Mouse (Mus musculus) brain, adult 10 weeks (tissue): ENCODE data around the gene Zfp599. TPM values are rescaled to one million over a fixed set of nuclear protein-coding genes. Genes with fewer than 3 reads are reported as not detected.

Experiments used
- polyA plus RNA-seq: library from polyadenylated mRNA; stranded (reverse); fragments of 350-450 nt; fragmentation: Illumina TruSeq; extraction: RNeasy Lipid Tissue Mini Kit (QIAGEN cat#74804); gene quantifications from one replicate; pipeline ENCODE4 v1.2.3, GENCODE M21; 2015; ENCODE audit warnings: low read depth, low replicate concordance

Gene Zfp599
- polyA plus RNA-seq: 2.5 TPM

DNA sequence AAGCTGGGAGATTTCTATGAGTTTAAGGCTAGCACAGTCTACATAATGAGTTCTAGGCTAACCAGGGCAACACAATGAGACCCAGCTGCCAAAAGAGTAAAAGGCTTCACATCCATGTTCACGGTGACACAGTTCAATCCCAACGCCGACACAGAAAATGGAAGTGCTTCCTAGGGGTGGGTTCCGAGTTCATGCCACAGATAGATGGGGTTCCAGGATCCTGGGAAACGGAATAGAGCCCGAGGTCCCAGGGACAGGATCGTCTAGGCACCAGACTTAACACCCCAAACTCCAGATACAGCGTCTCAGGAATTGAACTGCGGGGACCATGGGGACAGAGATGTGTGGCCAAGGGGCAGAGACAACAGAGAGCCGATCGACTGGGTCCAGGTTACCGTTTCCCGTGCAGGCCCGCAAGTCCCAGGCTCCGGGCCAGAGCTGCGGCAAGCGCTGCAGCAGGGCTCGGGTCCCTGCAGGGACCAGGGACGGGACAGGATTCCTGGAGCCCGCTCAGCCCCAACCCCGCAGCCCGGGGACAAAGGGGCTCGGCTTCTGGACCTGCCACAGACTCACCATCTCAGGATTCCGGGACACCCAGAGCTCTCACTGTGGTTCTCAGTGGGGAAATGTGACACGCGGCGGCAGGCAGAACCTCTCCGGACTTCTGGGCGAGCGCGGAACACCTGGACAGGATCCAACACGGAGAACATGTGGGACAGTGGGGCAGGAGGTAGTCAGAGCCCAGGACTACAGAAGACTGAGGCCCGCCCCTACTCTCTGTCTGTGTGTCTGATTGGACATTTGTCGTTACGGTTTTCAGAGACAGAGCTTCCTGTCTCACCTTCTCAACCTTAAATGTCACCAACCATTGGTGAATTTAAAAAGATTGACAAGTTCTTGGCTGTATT is at the start of gene Zfp599:
Gene Zfp599 (minus strand): TSS at position 712 of the 908 bp plus-strand sequence.

DNA sequence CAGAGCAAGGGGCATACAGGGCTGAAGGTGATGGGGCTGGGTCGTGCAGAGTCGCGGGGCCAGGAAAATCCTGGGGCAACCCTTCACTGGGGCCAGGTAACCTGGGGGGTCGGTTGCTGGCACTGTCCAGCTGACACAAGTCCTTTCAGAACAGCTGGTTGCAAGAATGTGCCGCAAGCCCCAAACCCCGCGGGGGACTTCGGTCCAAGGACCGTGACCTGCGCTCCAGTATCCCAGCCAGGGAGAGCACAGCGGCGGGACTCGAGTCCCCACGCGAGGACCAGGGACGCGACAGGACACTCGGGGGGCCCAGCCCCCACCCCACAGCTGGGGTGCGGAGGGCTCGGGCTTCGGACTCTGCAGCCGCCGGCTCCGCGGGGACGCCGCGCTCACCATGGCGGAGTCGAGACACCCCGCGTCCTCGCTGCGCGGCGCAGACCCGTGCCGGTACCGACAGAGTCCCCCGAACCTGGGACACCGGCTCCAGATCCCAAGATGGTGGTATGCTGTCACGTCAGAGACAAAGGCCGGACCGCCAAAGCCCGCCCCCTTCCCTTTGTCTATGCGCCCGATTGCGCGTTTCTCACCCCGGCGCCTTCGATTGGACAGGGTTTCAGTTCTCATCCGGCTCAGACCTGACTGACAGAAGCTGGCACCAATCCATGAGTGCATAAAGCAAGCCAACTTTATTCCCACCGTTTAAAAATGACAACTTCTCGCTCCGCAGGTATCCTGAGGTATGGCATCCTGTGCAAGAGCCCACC is 47.6 kb upstream of the Zfp599 start, which contains the start of gene Zfp810:
Gene Zfp810 (minus strand): TSS at position 493 of the 764 bp plus-strand sequence.

DNA sequence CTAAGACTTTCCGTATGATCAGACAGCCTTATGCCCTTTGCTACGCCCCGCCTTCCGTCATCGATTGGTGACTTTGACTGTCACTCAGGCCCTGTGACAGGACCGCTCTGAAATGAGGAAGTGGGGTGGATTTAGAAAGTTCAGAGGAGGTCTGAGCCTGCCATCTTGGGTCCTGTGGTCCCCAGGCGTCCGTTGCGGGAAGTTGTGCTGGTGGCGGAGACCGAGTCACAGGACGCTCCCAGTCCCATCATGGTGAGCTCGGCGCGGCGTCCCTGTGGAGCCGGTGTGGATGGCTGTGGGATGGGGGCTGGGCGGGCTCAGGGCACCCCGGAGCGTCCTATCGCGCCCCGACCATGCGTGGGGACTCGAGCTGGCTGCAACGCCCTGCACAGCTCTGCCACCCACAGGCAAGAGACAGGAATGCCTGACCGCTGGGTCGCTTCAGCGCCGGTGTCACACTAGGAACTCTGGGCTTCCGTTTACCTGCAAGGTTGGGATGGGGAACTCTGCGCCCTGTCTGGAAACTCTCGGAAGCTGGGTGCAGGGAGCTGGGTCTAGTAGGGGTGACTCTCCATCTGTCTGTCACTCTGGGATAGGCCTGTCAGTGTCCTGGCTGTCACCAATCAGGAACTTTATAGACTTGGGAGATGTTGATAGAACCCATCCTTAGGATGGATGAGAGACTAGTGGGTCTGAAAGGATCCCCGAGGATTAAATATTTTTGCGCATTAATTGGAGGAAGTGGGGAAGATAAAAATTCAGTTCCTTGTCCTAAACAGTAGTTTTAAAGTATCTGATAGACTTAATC is 33.9 kb downstream of the Zfp599 start, which contains the start of gene Zfp809:
Gene Zfp809 (plus strand): TSS at position 134 of the 808 bp plus-strand sequence.

Other genes starting within 250 kb of the Zfp599 start
- 107 TPM for gene Elavl3, start 207.9 kb downstream of the Zfp599 start, polyA plus RNA-seq
- gene Gm49318, start 188.6 kb downstream of the Zfp599 start, polyA plus RNA-seq: 1.0 TPM
- 18.0 TPM for gene Zfp653, start 188.5 kb downstream of the Zfp599 start, polyA plus RNA-seq
- 63.5 TPM for gene Ecsit, start 174.5 kb downstream of the Zfp599 start, polyA plus RNA-seq
- gene Cnn1, start 160.7 kb downstream of the Zfp599 start, polyA plus RNA-seq: 1.4 TPM
- 146 TPM for gene Elof1, start 142.7 kb downstream of the Zfp599 start, polyA plus RNA-seq
- gene Acp5, start 124.2 kb downstream of the Zfp599 start, polyA plus RNA-seq: 0.58 TPM
- 79.6 TPM for gene Pigyl, start 103.0 kb downstream of the Zfp599 start, polyA plus RNA-seq
- gene Zfp872, start 71.8 kb downstream of the Zfp599 start, polyA plus RNA-seq: not detected
- gene Zfp809, start 34.2 kb downstream of the Zfp599 start, polyA plus RNA-seq: 17.8 TPM
- 17.0 TPM for gene Zfp810, start 47.8 kb upstream of the Zfp599 start, polyA plus RNA-seq
- gene Anln, start 129.3 kb upstream of the Zfp599 start, polyA plus RNA-seq: 34.6 TPM
- gene 9530077C05Rik, start 151.6 kb upstream of the Zfp599 start, polyA plus RNA-seq: 10.0 TPM
- not detected for gene Gm17545, start 194.4 kb upstream of the Zfp599 start, polyA plus RNA-seq
- gene Rp9, start 209.8 kb upstream of the Zfp599 start, polyA plus RNA-seq: 44.9 TPM
- 14.4 TPM for gene Bbs9, start 215.8 kb upstream of the Zfp599 start, polyA plus RNA-seq